Mouse (Mus musculus) ZHBTc4 (cell line): Measurements from ENCODE around the gene Nr1d2.
A peak's percentile ranks its signal among the peaks of the same experiment; 100 is the strongest.
"Not testable (repeated sequence)": the region's sequence is repeated elsewhere in the genome, so short reads cannot be mapped to it uniquely, and the experiment has no call there.

Experiments used
- DNase-seq: peaks from one replicate; pipeline ENCODE4 v3.0.0-alpha.2; 2011; ENCODE audit warnings: low read depth, low spot score

Gene Nr1d2

GRCm38 (mm10) chr14:18238750-18239731 lies at the start of gene Nr1d2:
Gene Nr1d2 (minus strand): TSS chr14:18239127.
- DNase-seq = peak; percentile 100

GRCm38 (mm10) chr14:18287391-18287790 lies 48.5 kb upstream of the Nr1d2 start:
- no peak for DNase-seq

- DNase-seq = no peak
Observed at GRCm38 (mm10) chr14:18286441-18286840, 47.5 kb upstream of the Nr1d2 start.

GRCm38 (mm10) chr14:18285476-18285875 lies 46.5 kb upstream of the Nr1d2 start:
- no peak for DNase-seq

- DNase-seq = peak; percentile 20
Observed at GRCm38 (mm10) chr14:18284581-18284980, 45.7 kb upstream of the Nr1d2 start.

GRCm38 (mm10) chr14:18280375-18280774 lies 41.4 kb upstream of the Nr1d2 start:
- no peak for DNase-seq

GRCm38 (mm10) chr14:18274526-18274925 lies 35.6 kb upstream of the Nr1d2 start:
- DNase-seq = no peak

GRCm38 (mm10) chr14:18271666-18272065 lies 32.7 kb upstream of the Nr1d2 start:
- DNase-seq = no peak

GRCm38 (mm10) chr14:18270529-18271441 lies 31.9 kb upstream of the Nr1d2 start, which contains the start of the genes Nkiras1 and Rpl15:
Gene Nkiras1 (plus strand): TSS chr14:18271136.
Gene Rpl15 (minus strand): TSS chr14:18271391.
- peak; percentile 99 for DNase-seq

- DNase-seq = peak; percentile 59
Observed at GRCm38 (mm10) chr14:18269947-18270528, 31.1 kb upstream of the Nr1d2 start.

- no peak for DNase-seq
Observed at GRCm38 (mm10) chr14:18263427-18263826, 24.5 kb upstream of the Nr1d2 start.

GRCm38 (mm10) chr14:18261203-18261602 lies 22.3 kb upstream of the Nr1d2 start:
- DNase-seq = peak; percentile 52

GRCm38 (mm10) chr14:18242638-18243130 lies 3.8 kb upstream of the Nr1d2 start:
- peak; percentile 24 for DNase-seq

GRCm38 (mm10) chr14:18241786-18242185 lies 2.9 kb upstream of the Nr1d2 start:
- DNase-seq = no peak

- no peak for DNase-seq
Observed at GRCm38 (mm10) chr14:18240132-18240531, 1.2 kb upstream of the Nr1d2 start.

- DNase-seq = peak; percentile 98
Observed at GRCm38 (mm10) chr14:18238131-18238749, 687 bp downstream of the Nr1d2 start.

- DNase-seq = no peak
Observed at GRCm38 (mm10) chr14:18237381-18237780, 1.5 kb downstream of the Nr1d2 start.

- not testable (repeated sequence) for DNase-seq
Observed at GRCm38 (mm10) chr14:18236496-18237235, 2.3 kb downstream of the Nr1d2 start.

- DNase-seq = no peak
Observed at GRCm38 (mm10) chr14:18233981-18234960, 4.7 kb downstream of the Nr1d2 start.
